Mouse (Mus musculus) adipocyte (in vitro differentiated cells): ENCODE results near the gene Trdn.
A peak's percentile ranks its signal among the peaks of the same experiment; 100 is the strongest.

Experiments used
- DNase-seq: peaks from one replicate; pipeline ENCODE4 v3.0.0-alpha.2; 2016; ENCODE audit warnings: low spot score

The Trdn gene

GRCm38 (mm10) chr10:33080254-33080653 lies at the start of gene Trdn:
Gene Trdn (plus strand): TSS chr10:33080554.
- DNase-seq = no peak

- DNase-seq = no peak
Measured at GRCm38 (mm10) chr10:33060771-33061170, 19.6 kb upstream of the Trdn start.

- no peak for DNase-seq
Measured at GRCm38 (mm10) chr10:33065566-33065965, 14.8 kb upstream of the Trdn start.

GRCm38 (mm10) chr10:33073126-33073525 lies 7.2 kb upstream of the Trdn start:
- no peak for DNase-seq

- no peak for DNase-seq
Measured at GRCm38 (mm10) chr10:33082151-33082844, 1.9 kb downstream of the Trdn start.

- no peak for DNase-seq
Measured at GRCm38 (mm10) chr10:33082961-33083626, 2.7 kb downstream of the Trdn start.

GRCm38 (mm10) chr10:33083627-33084158 lies 3.3 kb downstream of the Trdn start:
- DNase-seq = no peak

GRCm38 (mm10) chr10:33088403-33088802 lies 8.0 kb downstream of the Trdn start:
- no peak for DNase-seq

GRCm38 (mm10) chr10:33092400-33092799 lies 12.0 kb downstream of the Trdn start:
- no peak for DNase-seq

GRCm38 (mm10) chr10:33107942-33108341 lies 27.6 kb downstream of the Trdn start:
- no peak for DNase-seq

- no peak for DNase-seq
Measured at GRCm38 (mm10) chr10:33123028-33123427, 42.7 kb downstream of the Trdn start.

GRCm38 (mm10) chr10:33144911-33145310 lies 64.6 kb downstream of the Trdn start:
- no peak for DNase-seq

- DNase-seq = peak; percentile 77
Measured at GRCm38 (mm10) chr10:33179731-33180631, 99.6 kb downstream of the Trdn start.

GRCm38 (mm10) chr10:33189031-33189430 lies 108.7 kb downstream of the Trdn start:
- no peak for DNase-seq

GRCm38 (mm10) chr10:33195919-33196318 lies 115.6 kb downstream of the Trdn start:
- DNase-seq = no peak

- DNase-seq = no peak
Measured at GRCm38 (mm10) chr10:33198257-33198656, 117.9 kb downstream of the Trdn start.

- no peak for DNase-seq
Measured at GRCm38 (mm10) chr10:33210411-33210810, 130.1 kb downstream of the Trdn start.

- no peak for DNase-seq
Measured at GRCm38 (mm10) chr10:33253911-33254310, 173.6 kb downstream of the Trdn start.

- DNase-seq = no peak
Measured at GRCm38 (mm10) chr10:33256202-33256601, 175.8 kb downstream of the Trdn start.

- DNase-seq = peak; percentile 52
Measured at GRCm38 (mm10) chr10:33304982-33305381, 224.6 kb downstream of the Trdn start.

GRCm38 (mm10) chr10:33353026-33353425 lies 272.7 kb downstream of the Trdn start:
- DNase-seq = no peak

- no peak for DNase-seq
Measured at GRCm38 (mm10) chr10:33366521-33366920, 286.2 kb downstream of the Trdn start.
